Mouse (Mus musculus) lung, postnatal 14 days (tissue): ENCODE measurements around the gene Tmem209.

Experiments used
- DNase-seq: peaks from one replicate; pipeline ENCODE4 v3.0.0; 2021

The Tmem209 gene

GRCm38 (mm10) chr6:30509265-30510239 is at the start of gene Tmem209, which contains the start of gene Ssmem1:
TSS of gene Tmem209 (minus strand) at chr6:30509783.
TSS of gene Ssmem1 (plus strand) at chr6:30509849.
- DNase-seq: peak; percentile 100

DNA sequence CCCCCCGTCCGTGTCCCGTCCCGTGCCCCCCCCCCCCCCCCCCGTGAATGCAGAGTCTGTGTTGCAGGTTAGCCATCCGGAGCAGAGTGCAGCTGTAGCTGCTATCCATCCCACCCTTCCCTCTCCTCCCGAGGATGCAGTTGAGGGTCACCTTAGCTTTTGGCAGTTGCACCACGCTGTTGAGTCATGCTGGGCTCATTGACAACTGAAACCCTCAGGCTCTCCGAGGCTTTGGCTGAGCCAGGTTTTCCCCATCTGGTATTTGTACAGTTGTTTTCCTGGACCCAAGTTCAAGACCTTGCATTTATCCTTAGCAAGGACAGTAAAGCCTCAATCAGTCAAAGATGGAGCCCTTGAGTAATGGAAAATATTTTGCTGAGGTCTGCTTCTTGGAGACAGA is 46.5 kb upstream of the Tmem209 start:
- no peak for DNase-seq

DNA sequence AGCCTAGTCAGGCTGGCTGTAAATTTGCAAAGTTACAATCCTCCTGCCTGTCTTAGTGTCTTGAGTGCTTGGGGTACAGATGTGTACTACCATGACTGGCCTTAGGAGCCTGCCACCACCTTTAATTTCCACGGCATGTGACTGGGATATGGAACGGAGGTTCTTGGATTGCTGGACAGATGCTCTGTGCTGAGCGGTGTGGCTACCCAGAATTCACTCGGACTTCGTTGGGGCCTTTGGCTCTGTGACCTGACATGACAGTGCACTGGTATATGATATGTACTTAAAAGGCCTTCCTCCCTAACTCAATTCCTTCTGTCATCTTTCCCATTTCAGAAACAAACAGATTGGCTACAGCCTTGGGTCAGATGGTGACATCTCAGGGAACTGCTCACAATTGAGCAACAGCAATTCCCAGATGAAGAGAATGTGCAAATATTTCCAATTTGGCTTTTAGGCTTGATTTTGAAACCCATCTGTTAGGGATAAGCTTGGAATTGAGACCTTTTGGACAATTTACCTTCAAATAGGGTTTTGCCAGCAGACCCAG is 45.1 kb upstream of the Tmem209 start:
- no peak for DNase-seq

DNA sequence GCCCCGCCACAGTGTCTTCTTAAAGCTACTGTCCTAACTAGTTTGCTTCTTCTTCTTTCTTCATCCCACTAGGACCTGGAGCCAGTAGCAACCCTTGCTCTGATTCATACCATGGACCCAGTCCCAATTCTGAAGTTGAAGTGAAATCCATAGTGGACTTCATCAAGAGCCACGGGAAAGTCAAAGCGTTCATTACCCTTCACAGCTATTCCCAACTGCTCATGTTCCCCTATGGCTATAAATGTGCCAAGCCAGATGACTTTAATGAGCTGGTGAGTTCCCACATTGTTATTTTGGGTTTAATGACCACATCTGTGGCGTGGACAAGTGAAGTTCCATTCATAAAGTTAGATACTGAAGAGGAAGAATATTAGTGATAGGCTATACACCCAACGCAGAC is 44.5 kb upstream of the Tmem209 start:
- no peak for DNase-seq

- DNase-seq: no peak
Observed at GRCm38 (mm10) chr6:30553381-30554010, 43.9 kb upstream of the Tmem209 start.

DNA sequence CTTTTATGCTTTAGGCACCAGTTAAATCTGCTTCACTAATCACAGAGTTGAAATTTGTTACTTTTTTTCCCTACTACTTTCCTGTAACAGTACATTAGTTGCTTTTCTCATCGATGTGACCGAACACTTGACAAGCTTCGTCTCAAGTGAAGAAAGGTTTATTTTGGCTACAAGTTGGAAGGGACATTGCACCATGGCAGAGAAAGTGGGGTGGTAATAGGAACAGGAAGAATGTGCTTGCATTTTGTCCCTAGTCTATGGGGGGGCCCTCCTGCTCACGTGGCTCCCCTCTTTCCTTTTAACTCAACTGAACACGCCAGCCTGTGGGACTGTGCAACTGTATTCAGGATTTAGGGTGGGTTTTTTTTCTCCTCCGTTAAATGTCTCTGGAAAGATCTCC is 43.0 kb upstream of the Tmem209 start:
- DNase-seq: no peak

- no peak for DNase-seq
Observed at GRCm38 (mm10) chr6:30551644-30552580, 42.3 kb upstream of the Tmem209 start.

DNA sequence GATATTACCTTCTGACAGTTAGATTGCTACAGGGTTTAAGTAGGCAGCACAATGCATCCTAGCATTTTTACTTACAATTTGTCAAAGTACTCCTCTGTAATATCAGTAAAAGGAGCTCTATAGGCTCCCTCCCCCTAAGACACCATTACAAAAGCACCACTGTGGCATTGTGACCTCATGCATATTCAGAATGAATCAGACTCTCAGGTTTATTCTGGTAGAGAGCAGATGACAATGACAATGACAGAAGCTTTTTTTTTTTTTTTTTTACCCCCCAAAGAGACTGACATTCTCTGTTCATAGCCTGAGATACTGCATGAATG is 41.6 kb upstream of the Tmem209 start:
- DNase-seq: no peak

DNA sequence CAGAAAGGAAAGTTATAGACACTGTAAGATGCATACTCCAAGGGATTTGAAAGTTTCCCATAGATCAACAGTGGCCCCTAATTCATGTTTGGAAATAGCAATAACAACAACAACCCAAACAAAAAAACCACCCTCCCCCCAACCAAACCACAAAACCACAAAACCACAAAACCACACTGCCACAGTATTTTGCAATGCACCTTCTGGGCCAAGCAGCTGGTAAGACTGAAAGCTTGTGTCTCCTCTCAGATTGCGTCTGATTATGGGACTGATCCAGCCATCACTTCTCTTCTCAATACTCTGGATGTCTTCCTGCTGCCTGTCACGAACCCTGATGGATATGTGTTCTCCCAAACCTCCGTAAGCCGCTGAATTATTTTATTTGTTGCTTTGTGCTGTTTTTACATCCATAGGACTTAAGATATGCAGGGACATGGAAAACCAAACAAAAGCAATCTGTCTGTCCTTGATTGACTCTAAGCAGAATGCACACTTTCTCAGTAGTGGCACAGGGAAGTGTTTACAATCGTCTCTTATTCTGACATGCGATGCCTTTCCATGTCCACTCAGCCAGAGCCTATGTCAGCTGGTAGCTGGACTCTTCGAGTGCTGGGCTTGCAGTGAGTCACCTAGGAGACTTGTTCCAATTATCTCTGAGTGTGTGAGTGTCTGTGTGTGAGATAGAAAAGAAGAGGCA is 41.1 kb upstream of the Tmem209 start:
- DNase-seq: no peak

DNA sequence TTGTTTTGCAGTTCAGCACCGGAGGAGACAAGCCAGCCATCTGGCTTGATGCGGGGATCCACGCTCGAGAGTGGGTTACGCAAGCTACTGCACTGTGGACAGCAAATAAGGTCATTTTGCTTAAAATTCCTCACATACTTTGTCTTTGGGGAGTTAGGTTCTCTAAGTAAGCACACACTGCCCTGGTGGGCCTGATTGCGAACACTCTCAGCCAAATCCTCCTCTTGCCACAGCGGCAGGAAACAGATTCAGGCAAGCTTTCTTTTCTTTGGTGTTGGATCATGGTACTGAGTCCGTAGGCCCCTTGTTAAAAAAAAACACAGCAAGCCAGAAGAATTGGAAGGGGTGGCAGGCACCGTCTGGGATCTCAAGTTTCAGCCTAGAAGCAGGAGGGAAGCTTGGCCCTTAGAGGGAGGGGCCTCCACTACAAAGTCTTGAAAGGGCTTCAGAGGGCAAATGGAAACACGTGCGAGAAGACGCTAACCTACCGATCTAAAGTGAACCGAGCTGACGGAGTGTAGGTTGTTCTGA is 39.7 kb upstream of the Tmem209 start:
- DNase-seq: no peak

- DNase-seq: peak; percentile 47
Observed at GRCm38 (mm10) chr6:30547656-30548306, 38.2 kb upstream of the Tmem209 start.

DNA sequence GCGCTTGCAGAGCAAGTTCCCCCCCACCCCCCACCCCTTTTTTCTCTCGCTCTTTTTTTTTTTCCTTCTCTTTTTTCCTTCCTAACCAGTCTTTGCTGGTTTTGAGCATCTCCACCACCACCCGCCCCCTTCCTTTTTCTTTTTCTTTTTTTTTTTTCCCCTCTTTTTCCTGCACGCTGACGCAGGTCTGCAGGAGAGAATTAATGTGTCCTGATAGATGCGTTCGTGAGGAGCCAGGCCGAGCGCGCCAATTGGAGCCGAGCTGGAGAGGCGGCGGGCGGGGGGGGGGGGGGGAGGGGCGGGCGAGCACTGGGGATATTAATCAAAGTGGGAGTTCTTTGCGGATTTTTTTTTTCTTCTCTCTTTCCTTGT is 37.7 kb upstream of the Tmem209 start:
- no peak for DNase-seq

DNA sequence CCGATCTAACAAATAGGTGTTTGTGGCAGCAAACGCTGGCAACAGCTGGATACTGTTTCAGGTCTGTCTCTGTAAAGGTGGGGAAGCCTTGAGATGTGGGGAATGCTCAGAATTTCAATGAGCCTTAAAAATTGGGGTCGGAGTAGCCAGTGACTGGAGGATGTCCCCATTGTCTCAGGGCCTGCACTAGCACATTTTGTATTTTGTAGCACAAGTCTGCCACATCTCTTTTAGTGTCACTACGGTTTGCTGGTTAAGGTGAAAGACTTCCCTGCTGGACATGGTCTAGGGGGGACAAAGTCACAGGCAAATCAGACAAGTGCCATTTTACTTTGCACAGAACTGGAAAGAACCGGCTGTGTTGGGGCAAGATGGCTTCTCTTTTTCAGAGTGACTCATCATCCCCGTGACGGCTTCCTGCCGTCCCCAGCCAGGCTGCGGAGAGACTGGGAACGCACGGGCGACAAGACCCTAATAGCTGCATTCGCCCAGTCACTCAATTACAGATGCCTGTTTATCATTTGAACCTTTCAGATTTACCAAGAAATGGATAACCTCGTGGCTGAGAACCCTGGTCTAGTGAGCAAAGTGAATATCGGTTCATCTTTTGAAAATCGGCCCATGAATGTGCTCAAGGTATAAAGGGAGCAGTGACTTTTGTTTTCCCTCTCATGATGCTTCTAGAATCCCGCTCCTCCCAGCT is 37.1 kb upstream of the Tmem209 start:
- DNase-seq: no peak

GRCm38 (mm10) chr6:30545689-30546088 is 36.1 kb upstream of the Tmem209 start:
- no peak for DNase-seq

- no peak for DNase-seq
Observed at GRCm38 (mm10) chr6:30543851-30544250, 34.3 kb upstream of the Tmem209 start.

GRCm38 (mm10) chr6:30543077-30543476 is 33.5 kb upstream of the Tmem209 start:
- DNase-seq: no peak

GRCm38 (mm10) chr6:30542277-30542676 is 32.7 kb upstream of the Tmem209 start:
- DNase-seq: no peak

GRCm38 (mm10) chr6:30541009-30541799 is 31.6 kb upstream of the Tmem209 start, which contains the start of gene Cpa2:
TSS of gene Cpa2 (plus strand) at chr6:30541582.
- no peak for DNase-seq

DNA sequence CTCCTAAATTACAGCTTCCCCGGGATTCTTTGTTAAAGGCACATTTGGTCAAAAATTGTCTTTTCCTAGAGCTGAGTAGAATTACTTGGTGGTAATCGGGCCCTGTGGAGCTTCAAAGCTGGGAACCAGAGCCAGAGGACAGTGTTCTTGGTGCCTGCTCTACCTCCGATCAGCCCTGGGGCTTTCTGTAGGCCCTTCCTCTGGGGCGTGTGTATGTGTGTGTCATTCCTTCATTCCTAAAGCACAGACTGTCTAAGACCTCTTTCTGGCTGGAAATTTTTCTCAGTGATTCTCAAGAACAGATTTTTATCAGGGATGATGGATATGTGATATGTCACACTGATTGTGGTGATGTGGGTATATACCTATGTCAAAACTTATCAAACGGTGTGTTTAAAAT is 29.2 kb upstream of the Tmem209 start:
- no peak for DNase-seq

GRCm38 (mm10) chr6:30538240-30538639 is 28.7 kb upstream of the Tmem209 start:
- DNase-seq: no peak
